Mouse (Mus musculus): ENCODE measurements around the gene Olfr798.

Olfr798 gene

GRCm38 (mm10) chr10:129627834-129628233 is at the start of gene Olfr798:
TSS of gene Olfr798 (minus strand) at chr10:129627934.
- DNase-seq (ENCODE audit: extremely low read depth, low read depth) = no peak

DNA sequence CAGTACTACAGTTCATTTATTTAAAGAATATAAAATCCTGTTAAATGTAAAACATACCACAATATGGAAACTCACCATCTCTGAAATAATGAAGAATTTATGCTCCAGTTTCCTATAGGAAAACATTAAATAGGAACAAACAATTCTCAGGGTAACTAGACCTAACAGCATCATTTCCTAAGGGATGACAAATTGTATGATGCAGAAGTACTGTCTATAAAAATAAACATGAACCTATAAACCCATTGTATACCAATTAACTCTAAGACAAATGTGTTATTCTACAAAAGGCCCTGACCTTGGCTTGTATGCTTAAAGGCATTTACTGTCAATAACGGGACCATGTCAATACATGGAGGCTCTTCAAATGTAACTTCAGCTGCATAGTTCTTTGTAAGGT is 46.0 kb upstream of the Olfr798 start, which contains the start of gene Olfr801:
Gene Olfr801 (minus strand): TSS at position 101 of the 400 bp plus-strand sequence.
- no peak for DNase-seq (ENCODE audit: extremely low read depth, low read depth)

GRCm38 (mm10) chr10:129657394-129657793 is 29.7 kb upstream of the Olfr798 start, which contains the start of gene Olfr800:
TSS of gene Olfr800 (plus strand) at chr10:129657694.
- no peak for DNase-seq (ENCODE audit: extremely low read depth, low read depth)

DNA sequence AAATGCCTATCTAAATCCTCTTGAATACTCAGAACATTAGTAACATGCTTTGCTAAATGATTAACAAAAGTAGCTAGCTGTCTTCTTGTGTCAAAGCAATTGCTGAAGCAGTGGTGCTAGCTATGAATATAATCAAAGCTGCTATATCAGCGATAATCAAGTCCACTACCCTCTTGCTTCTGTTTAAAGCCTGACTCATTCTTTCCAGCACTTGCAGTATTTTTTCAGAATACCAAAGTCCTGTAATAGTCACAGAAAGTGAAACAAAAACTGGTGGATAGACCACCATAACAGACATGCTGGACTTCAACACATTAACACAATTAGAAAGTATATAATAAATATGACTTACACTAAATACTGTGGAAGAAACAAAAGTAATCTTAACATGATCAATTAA is 24.0 kb upstream of the Olfr798 start:
- no peak for DNase-seq (ENCODE audit: extremely low read depth, low read depth)

GRCm38 (mm10) chr10:129637184-129637583 is 9.4 kb upstream of the Olfr798 start, which contains the start of gene Olfr799:
TSS of gene Olfr799 (plus strand) at chr10:129637484.
- no peak for DNase-seq (ENCODE audit: extremely low read depth, low read depth)

DNA sequence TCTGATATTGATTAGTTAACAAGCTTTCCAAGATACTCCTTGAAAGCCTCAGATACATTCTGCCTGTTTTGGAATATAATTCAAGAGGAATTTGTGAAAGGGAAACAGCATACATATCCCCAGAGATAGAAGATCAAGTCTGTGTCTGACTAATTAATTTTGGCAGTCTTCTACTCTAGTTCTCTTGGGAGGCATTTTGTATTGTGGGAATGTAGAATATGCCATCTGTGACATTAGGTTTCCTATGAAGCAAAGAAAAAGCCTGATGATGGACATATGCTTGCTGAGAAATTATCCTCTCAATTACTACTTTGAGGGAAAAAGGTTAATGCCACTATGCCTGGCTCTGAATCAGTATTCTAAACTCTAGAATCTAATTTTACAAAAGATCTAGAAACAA is 4.5 kb downstream of the Olfr798 start:
- DNase-seq (ENCODE audit: extremely low read depth, low read depth) = no peak

GRCm38 (mm10) chr10:129621724-129622123 is 6.0 kb downstream of the Olfr798 start:
- no peak for DNase-seq (ENCODE audit: extremely low read depth, low read depth)

DNA sequence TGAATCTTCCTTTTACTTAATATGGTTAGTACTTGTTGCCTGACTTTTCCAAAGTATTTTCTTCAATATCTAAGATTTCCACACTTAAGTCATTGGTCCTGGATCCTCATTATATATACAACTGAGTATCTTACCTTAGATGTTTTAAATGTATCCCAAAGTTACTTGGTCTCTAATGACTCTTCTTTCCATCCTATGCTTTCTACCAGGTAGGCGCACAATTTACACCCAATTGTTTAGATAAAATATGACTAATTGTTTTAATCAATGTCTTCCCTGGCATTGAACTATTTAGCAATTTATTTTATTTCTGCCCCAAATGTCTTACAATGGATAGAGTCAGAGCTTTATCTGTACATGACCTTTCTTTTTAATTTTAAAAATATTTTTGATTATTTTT is 15.3 kb downstream of the Olfr798 start, which contains the start of gene Olfr796:
Gene Olfr796 (minus strand): TSS at position 101 of the 400 bp plus-strand sequence.
- DNase-seq (ENCODE audit: extremely low read depth, low read depth) = no peak

- no peak for DNase-seq (ENCODE audit: extremely low read depth, low read depth)
Measured at GRCm38 (mm10) chr10:129577066-129577465, 50.7 kb downstream of the Olfr798 start.

Data from MEL-GATA-1-ER (cell line).